Mouse (Mus musculus): ENCODE results near the gene Atp8b5. TPM values are rescaled to one million over a fixed set of nuclear protein-coding genes. Genes with fewer than 3 reads are reported as not detected.

Gene Atp8b5
- polyA plus RNA-seq, 1 experiment, result 0.77 TPM

DNA sequence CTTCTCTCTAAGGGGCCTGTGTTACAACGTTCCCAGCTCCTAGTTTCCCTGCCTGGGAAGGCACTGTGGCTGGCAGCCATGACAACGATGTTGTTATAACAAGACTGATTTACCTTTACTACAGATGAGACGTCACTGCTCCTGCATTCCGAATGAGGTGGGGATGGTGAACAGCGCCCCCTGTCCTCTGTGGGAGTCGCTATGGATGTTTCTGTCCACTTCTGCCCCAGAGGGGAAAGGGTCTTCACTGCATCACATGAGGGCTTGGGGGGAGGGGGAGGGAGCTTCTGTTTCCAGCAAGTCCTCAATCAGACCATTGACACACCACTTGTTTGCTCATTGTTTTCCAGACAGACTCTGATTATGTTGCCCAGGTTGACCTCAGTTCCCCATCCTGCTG lies 27.0 kb downstream of the Atp8b5 start:
- Histone ChIP-seq H3K4me3 (ENCODE audit: insufficient read depth, low read length) (no peak overlapping the region), H3K4me1 (ENCODE audit: control insufficient read depth, insufficient read depth, low read length) (no peaks in the 10 kb centered on the region), H3K27ac (ENCODE audit: insufficient read depth, low read length) (no peak overlapping the region)
- no peak for TF ChIP-seq POLR2A (IDR thresholded peaks at IDR 0.05; ENCODE audit: extremely low read depth, insufficient read depth, low read length)
- peak; percentile 24; the same call in 1 of the 2 replicates for TF ChIP-seq CTCF (IDR thresholded peaks at IDR 0.05; ENCODE audit: extremely low read depth, insufficient read depth, low read length)

GRCm38 (mm10) chr4:43309696-43310338 lies 42.9 kb downstream of the Atp8b5 start:
- Histone ChIP-seq H3K27ac (ENCODE audit: insufficient read depth, low read length) (no peak overlapping the region), H3K4me3 (ENCODE audit: insufficient read depth, low read length) (no peak overlapping the region), H3K4me1 (ENCODE audit: control insufficient read depth, insufficient read depth, low read length) (no peaks in the 10 kb centered on the region)
- no peak for TF ChIP-seq CTCF (IDR thresholded peaks at IDR 0.05; ENCODE audit: extremely low read depth, insufficient read depth, low read length)
- TF ChIP-seq POLR2A (IDR thresholded peaks at IDR 0.05; ENCODE audit: extremely low read depth, insufficient read depth, low read length), result no peak

GRCm38 (mm10) chr4:43321536-43321935 lies 54.6 kb downstream of the Atp8b5 start:
- TF ChIP-seq POLR2A (IDR thresholded peaks at IDR 0.05; ENCODE audit: extremely low read depth, insufficient read depth, low read length) (no peak), CTCF (IDR thresholded peaks at IDR 0.05; ENCODE audit: extremely low read depth, insufficient read depth, low read length) (no peak)
- H3K4me1 ChIP-seq (ENCODE audit: control insufficient read depth, insufficient read depth, low read length), result no peaks in the 10 kb centered on the region
- no peak overlapping the region for H3K4me3 ChIP-seq (ENCODE audit: insufficient read depth, low read length)
- H3K27ac ChIP-seq (ENCODE audit: insufficient read depth, low read length), result no peak overlapping the region

DNA sequence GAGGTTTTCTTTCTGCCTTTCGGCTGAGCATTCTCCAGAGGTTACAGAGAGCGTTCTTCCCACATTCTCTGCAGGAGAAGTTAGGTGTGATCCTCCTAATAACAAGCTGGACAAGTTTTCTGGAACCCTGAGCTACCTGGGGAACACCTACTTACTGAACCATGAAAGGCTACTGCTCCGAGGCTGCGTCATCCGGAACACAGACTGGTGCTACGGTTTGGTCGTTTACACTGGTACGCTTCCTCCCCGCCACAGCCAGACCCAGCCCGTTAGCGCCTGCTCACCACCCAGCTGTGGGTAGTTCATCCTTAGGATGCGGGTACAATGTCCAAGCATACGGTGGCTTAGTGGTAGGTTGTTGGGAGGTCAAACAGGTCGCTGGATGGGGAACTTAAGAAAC lies 55.4 kb downstream of the Atp8b5 start:
- no peak overlapping the region for H3K4me3 ChIP-seq (ENCODE audit: insufficient read depth, low read length)
- H3K4me1 ChIP-seq (ENCODE audit: control insufficient read depth, insufficient read depth, low read length), result no peaks in the 10 kb centered on the region
- TF ChIP-seq POLR2A (IDR thresholded peaks at IDR 0.05; ENCODE audit: extremely low read depth, insufficient read depth, low read length) (no peak), CTCF (IDR thresholded peaks at IDR 0.05; ENCODE audit: extremely low read depth, insufficient read depth, low read length) (no peak)
- H3K27ac ChIP-seq (ENCODE audit: insufficient read depth, low read length), result no peak overlapping the region

DNA sequence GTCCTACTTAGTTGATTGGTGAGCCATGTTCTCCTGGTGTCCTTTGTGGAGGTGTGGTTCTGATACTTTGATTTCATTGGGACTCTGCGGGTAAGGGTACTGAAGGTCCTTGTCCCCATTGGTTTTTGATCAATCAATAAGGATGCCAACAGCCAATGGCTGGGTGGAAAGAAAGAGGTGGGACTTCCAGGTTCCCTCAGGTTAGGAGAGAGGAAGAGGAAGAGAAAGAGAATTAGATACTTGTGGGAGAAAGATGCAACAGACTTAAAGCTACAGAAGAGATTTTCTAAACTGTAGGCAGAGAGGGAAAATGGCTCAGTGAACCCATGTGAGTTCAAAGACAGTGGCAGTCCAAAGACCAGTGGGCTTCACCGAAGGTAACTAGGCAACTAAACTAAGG lies 60.2 kb downstream of the Atp8b5 start:
- Histone ChIP-seq H3K4me3 (ENCODE audit: insufficient read depth, low read length) (no peak overlapping the region), H3K27ac (ENCODE audit: insufficient read depth, low read length) (no peak overlapping the region), H3K4me1 (ENCODE audit: control insufficient read depth, insufficient read depth, low read length) (no peaks in the 10 kb centered on the region)
- TF ChIP-seq CTCF (IDR thresholded peaks at IDR 0.05; ENCODE audit: extremely low read depth, insufficient read depth, low read length), result no peak
- no peak for TF ChIP-seq POLR2A (IDR thresholded peaks at IDR 0.05; ENCODE audit: extremely low read depth, insufficient read depth, low read length)

DNA sequence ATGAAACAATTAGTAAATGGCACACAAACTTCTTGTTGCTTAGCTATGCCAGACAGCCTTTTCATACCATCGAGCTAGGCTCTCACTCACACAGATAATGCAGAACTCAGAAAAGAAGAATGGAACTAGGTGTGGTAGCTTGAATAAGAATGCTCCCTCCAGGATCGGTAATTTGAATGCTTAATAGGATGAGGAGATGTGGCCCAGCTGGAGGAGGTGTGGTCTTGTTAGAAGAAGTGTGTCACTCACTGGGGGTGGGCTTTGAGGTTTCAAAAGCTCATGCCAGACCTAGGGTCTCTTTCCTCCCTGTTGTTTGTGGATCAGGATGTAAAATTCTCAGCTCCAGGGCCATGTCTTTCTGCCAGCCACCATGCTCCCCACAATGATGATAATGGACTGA lies 67.8 kb downstream of the Atp8b5 start:
- Histone ChIP-seq H3K4me3 (ENCODE audit: insufficient read depth, low read length) (no peak overlapping the region), H3K27ac (ENCODE audit: insufficient read depth, low read length) (no peak overlapping the region), H3K4me1 (ENCODE audit: control insufficient read depth, insufficient read depth, low read length) (no peaks in the 10 kb centered on the region)
- TF ChIP-seq POLR2A (IDR thresholded peaks at IDR 0.05; ENCODE audit: extremely low read depth, insufficient read depth, low read length), result no peak
- TF ChIP-seq CTCF (IDR thresholded peaks at IDR 0.05; ENCODE audit: extremely low read depth, insufficient read depth, low read length), result no peak

GRCm38 (mm10) chr4:43336176-43336575 lies 69.2 kb downstream of the Atp8b5 start:
- TF ChIP-seq POLR2A (IDR thresholded peaks at IDR 0.05; ENCODE audit: extremely low read depth, insufficient read depth, low read length) (no peak), CTCF (IDR thresholded peaks at IDR 0.05; ENCODE audit: extremely low read depth, insufficient read depth, low read length) (no peak)
- H3K27ac ChIP-seq (ENCODE audit: insufficient read depth, low read length), result no peak overlapping the region
- H3K4me1 ChIP-seq (ENCODE audit: control insufficient read depth, insufficient read depth, low read length), result no peaks in the 10 kb centered on the region
- no peak overlapping the region for H3K4me3 ChIP-seq (ENCODE audit: insufficient read depth, low read length)

DNA sequence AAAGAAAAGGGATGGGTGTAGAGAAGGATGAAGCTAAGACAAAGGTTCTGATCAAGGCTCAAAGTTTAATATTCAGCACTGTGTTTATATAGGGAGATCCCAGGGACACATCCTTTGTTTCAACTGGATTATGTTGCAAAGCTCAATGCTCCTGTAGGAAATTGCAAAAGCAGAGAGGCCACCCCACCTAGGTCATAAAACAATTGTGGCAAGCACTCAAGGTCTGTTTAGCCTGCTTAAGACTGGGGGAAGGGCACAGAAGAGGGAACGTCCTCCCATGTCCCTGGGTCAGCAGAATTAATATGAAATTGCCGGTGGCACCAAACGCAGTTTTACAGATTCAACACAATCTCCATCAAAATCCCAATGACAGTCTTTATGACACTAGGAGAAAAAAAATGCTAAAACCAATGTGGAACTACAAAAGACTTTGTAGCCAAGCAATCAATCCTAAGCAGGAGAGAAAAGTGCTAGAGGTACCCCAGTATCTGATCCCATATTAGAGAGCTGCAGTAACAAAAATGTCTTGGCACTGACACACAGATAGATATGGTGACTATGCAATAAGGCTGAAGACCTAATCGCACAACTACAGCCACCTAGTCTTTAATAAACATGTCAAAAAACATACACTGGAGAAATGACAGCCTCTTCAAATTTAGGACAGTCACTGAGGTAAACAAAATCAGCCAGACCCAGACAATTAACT lies 73.3 kb downstream of the Atp8b5 start:
- Histone ChIP-seq H3K4me3 (ENCODE audit: insufficient read depth, low read length) (no peak overlapping the region), H3K4me1 (ENCODE audit: control insufficient read depth, insufficient read depth, low read length) (no peaks in the 10 kb centered on the region), H3K27ac (ENCODE audit: insufficient read depth, low read length) (no peak overlapping the region)
- no peak for TF ChIP-seq POLR2A (IDR thresholded peaks at IDR 0.05; ENCODE audit: extremely low read depth, insufficient read depth, low read length)
- TF ChIP-seq CTCF (IDR thresholded peaks at IDR 0.05; ENCODE audit: extremely low read depth, insufficient read depth, low read length), result no peak

DNA sequence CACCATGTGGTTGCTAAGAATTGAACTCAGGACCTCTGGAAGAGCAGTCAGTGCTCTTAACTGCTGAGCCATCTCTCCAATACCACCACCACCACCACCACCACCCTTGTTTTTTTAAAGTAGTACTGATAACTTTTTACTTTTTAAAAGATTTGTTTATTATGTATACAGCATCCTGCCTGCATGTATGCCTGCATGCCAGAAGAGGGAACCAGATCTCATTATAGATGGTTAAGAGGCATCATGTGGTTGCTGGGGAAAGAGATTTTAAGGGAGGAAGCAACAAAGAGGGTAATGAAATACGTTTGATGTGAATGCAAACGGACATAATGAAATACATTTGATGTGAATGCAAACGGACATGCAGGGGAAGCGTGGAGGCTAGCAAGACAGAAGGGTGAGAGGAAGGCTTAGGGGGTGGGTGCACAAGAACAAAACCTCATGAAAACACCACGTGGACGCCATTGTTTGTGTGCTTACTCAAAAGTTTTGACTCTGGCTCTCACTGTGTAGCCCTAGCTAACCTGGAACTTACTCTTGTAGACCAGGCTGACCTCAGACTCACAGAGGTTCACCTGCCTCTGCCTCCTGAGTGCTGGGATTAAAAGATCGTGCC lies 74.4 kb downstream of the Atp8b5 start:
- H3K4me3 ChIP-seq (ENCODE audit: insufficient read depth, low read length), result no peak overlapping the region

DNA sequence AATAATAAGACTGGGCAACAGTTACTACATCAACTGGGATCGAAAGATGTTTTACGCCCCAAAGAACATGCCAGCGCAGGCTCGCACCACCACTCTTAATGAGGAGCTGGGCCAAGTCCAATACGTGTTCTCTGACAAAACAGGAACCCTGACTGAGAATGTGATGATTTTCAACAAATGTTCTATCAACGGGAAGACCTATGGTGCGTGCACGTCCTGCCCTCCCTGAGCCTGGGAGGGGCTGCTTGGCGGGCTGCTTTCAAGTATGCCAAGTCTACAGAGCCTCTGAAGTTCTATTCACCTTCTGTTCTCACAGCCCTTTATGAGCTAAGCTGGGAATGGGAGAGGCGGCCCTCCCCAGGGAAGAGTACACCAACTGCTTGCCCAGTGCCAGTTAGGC lies 75.5 kb downstream of the Atp8b5 start:
- no peak overlapping the region for H3K27ac ChIP-seq (ENCODE audit: insufficient read depth, low read length)
- H3K4me1 ChIP-seq (ENCODE audit: control insufficient read depth, insufficient read depth, low read length), result no peaks in the 10 kb centered on the region
- H3K4me3 ChIP-seq (ENCODE audit: insufficient read depth, low read length), result no peak overlapping the region
- TF ChIP-seq CTCF (IDR thresholded peaks at IDR 0.05; ENCODE audit: extremely low read depth, insufficient read depth, low read length) (no peak), POLR2A (IDR thresholded peaks at IDR 0.05; ENCODE audit: extremely low read depth, insufficient read depth, low read length) (no peak)

More for the DNA sequence above, 74.4 kb downstream of the Atp8b5 start:
- no peak for TF ChIP-seq POLR2A (IDR thresholded peaks at IDR 0.05; ENCODE audit: extremely low read depth, insufficient read depth, low read length)
- TF ChIP-seq CTCF (IDR thresholded peaks at IDR 0.05; ENCODE audit: extremely low read depth, insufficient read depth, low read length), result no peak
- Histone ChIP-seq H3K4me1 (ENCODE audit: control insufficient read depth, insufficient read depth, low read length) (no peaks in the 10 kb centered on the region), H3K27ac (ENCODE audit: insufficient read depth, low read length) (no peak overlapping the region)

Data from cortical plate, adult 2 months (tissue).